8 mouse cellular contexts compared by ENCODE assay signal in the genomic region with DNA sequence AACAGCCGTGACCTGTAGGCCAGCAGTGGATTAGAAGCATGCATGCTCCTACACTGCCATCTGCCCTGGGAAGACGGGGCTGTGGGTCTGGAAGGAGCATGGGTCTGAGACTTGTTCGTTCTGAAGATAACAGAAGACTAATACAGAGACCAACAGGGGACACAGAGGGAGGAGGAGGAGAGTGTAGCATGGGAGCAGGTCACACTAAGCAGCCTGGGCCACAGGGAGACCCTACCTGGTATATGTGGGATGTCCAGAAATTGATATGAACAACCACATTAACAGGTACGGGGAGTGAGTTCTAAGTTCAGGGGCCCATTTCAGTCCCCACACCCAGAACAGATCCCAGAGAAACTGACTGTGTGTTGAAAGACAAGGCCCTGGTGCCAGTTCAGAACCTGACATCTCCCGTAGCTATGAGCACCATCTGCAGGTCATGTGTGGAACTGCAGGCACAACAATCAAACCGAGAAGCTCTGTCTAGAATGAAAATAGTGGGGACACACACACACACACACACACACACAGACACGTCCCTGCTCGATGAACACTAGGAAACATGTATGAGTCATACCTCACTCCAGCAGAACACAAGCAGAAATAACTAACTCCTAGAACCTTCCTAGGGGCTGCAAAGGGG.
DNase-seq lines count a peak whose midpoint lies in the region; ATAC-seq and TF ChIP-seq lines count a peak whose summit lies in the region.

No protein-coding gene starts in this region.

- DNase-seq in kidney, adult 2 months: peak; percentile 56
- peak; percentile 70 for DNase-seq in adrenal gland, postnatal 14 days
- DNase-seq in embryo, embryonic 11.5 days (ENCODE audit: low read depth, low spot score): peak; percentile 50
- DNase-seq in heart, postnatal 10 days: peak; percentile 68 to 80
- peak; percentile 62 to 84 for DNase-seq in left cerebral cortex, adult 8-10 months (ENCODE audit: low spot score in 2 of 2)
- peak; percentile 89 for DNase-seq in midbrain, embryonic 14.5 days
- peak; percentile 74 for DNase-seq in stomach, postnatal 0 days (ENCODE audit: low spot score)

- TF ChIP-seq EP300 in stomach, postnatal 0 days (optimal IDR thresholded peaks at IDR 0.05): no peak

- intact Hi-C loops in heart, postnatal 10 days (cut with DNase I): loop anchor here (2.0 to 10.0 kb wide), 3 partner anchors 170 to 450 kb away; no protein-coding TSS in a partner anchor

- H3K9me3 ChIP-seq in kidney, embryonic 14.5 days (ENCODE audit: control insufficient read depth, low read length): no peaks in the 10 kb centered on the region
- H3K9me3 ChIP-seq in midbrain, embryonic 14.5 days (ENCODE audit: control insufficient read depth, low read length): no peaks in the 10 kb centered on the region
- H3K9me3 ChIP-seq in stomach, postnatal 0 days (ENCODE audit: control insufficient read depth, low read length): no peaks in the 10 kb centered on the region

- WGBS in kidney, adult 2 months: 41% methylated on average over 8 of the region's 8 CpGs
- 38% methylated on average over 8 of the region's 8 CpGs for whole genome bisulfite sequencing in kidney, embryonic 14.5 days
- 38% methylated on average over 8 of the region's 8 CpGs for WGBS in midbrain, embryonic 14.5 days
- 40% methylated on average over 8 of the region's 8 CpGs for WGBS in stomach, postnatal 0 days

- no peak overlapping the region for H3K9ac ChIP-seq in kidney, embryonic 14.5 days (ENCODE audit: low read depth, low read length)
- no peak overlapping the region for H3K9ac ChIP-seq in midbrain, embryonic 14.5 days (replicated peaks; ENCODE audit: low read length)
- no peak overlapping the region for H3K9ac ChIP-seq in stomach, postnatal 0 days (ENCODE audit: low read length)

- no peak overlapping the region for H3K27ac ChIP-seq in kidney, adult 2 months (ENCODE audit: insufficient read depth, low read depth, low read length)
- H3K27ac ChIP-seq in kidney, embryonic 14.5 days (ENCODE audit: low read depth, low read length): no peak overlapping the region
- no peak overlapping the region for H3K27ac ChIP-seq in midbrain, embryonic 14.5 days (replicated peaks; ENCODE audit: low read depth, low read length)
- no peak overlapping the region for H3K27ac ChIP-seq in stomach, postnatal 0 days (replicated peaks)

- no peak overlapping the region for H3K4me2 ChIP-seq in kidney, embryonic 14.5 days (replicated peaks; ENCODE audit: low read depth, low read length)
- no peak overlapping the region for H3K4me2 ChIP-seq in midbrain, embryonic 14.5 days (ENCODE audit: low read length)
- H3K4me2 ChIP-seq in stomach, postnatal 0 days (replicated peaks; ENCODE audit: low read depth): no peak overlapping the region

- TF ChIP-seq POLR2A in kidney, adult 2 months (IDR thresholded peaks at IDR 0.05; ENCODE audit: low read depth, low read length): no peak

- H3K4me1 ChIP-seq in kidney, adult 2 months (ENCODE audit: control insufficient read depth, insufficient read depth, low read length): no peaks in the 10 kb centered on the region
- no peaks in the 10 kb centered on the region for H3K4me1 ChIP-seq in kidney, embryonic 14.5 days (ENCODE audit: control insufficient read depth, insufficient read depth, low read length)
- no peaks in the 10 kb centered on the region for H3K4me1 ChIP-seq in midbrain, embryonic 14.5 days (ENCODE audit: control insufficient read depth, insufficient read depth, low read length)
- no peaks in the 10 kb centered on the region for H3K4me1 ChIP-seq in stomach, postnatal 0 days (replicated peaks; ENCODE audit: control insufficient read depth, insufficient read depth)

- no peak for ATAC-seq in kidney, embryonic 14.5 days (ENCODE audit: low FRiP score, low TSS enrichment)
- no peak for ATAC-seq in midbrain, embryonic 14.5 days (ENCODE audit: low FRiP score, low TSS enrichment)
- ATAC-seq in stomach, postnatal 0 days (ENCODE audit: low FRiP score, low TSS enrichment): 0 out of 2 replicates have a peak, but pooled peaks have one; percentile 29

- H3K27me3 ChIP-seq in kidney, adult 2 months (replicated peaks; ENCODE audit: control insufficient read depth, insufficient read depth, low read length): no peaks in the 10 kb centered on the region
- H3K27me3 ChIP-seq in kidney, embryonic 14.5 days (ENCODE audit: control insufficient read depth, insufficient read depth, low read length): no peaks in the 10 kb centered on the region
- H3K27me3 ChIP-seq in midbrain, embryonic 14.5 days (ENCODE audit: control insufficient read depth, insufficient read depth, low read length): no peaks in the 10 kb centered on the region
- H3K27me3 ChIP-seq in stomach, postnatal 0 days (ENCODE audit: control insufficient read depth, insufficient read depth, low read length): no peaks in the 10 kb centered on the region

- H3K4me3 ChIP-seq in kidney, adult 2 months (ENCODE audit: insufficient read depth, low read depth, low read length): no peak overlapping the region
- H3K4me3 ChIP-seq in kidney, embryonic 14.5 days (ENCODE audit: low read length): no peak overlapping the region
- H3K4me3 ChIP-seq in midbrain, embryonic 14.5 days (replicated peaks; ENCODE audit: low read depth, low read length): no peak overlapping the region
- no peak overlapping the region for H3K4me3 ChIP-seq in stomach, postnatal 0 days (ENCODE audit: low read depth, low read length)

- TF ChIP-seq CTCF in kidney, adult 2 months (conservative IDR thresholded peaks at IDR 0.05; ENCODE audit: insufficient read depth, insufficient read length, low read depth, low read length): peak; percentile 81
- TF ChIP-seq CTCF in stomach, postnatal 0 days (IDR thresholded peaks at IDR 0.05; ENCODE audit: low read depth): peak; percentile 96

- H3K36me3 ChIP-seq in kidney, adult 2 months (ENCODE audit: control insufficient read depth, insufficient read depth, low read length): no peaks in the 10 kb centered on the region
- H3K36me3 ChIP-seq in kidney, embryonic 14.5 days (ENCODE audit: control insufficient read depth, insufficient read depth, low read length): no peaks in the 10 kb centered on the region
- H3K36me3 ChIP-seq in midbrain, embryonic 14.5 days (ENCODE audit: control insufficient read depth, insufficient read depth, low read length): no peaks in the 10 kb centered on the region
- H3K36me3 ChIP-seq in stomach, postnatal 0 days (ENCODE audit: control insufficient read depth, insufficient read depth, low read length): no peaks in the 10 kb centered on the region
